Mouse (Mus musculus) ES-Bruce4 (cell line): ENCODE results near the gene Tm7sf2. TPM values are rescaled to one million over a fixed set of nuclear protein-coding genes. Genes with fewer than 3 reads are reported as not detected.

Experiments used
- H3K27ac ChIP-seq: 2 replicates; pipeline ENCODE4 v1.5.1; 2012; ENCODE audit warnings: low read length, inconsistent platforms; ENCODE audit not compliant: insufficient read depth
- H3K27me3 ChIP-seq: 2 replicates; pipeline ENCODE4 v1.6.1; 2012; ENCODE audit warnings: mild to moderate bottlenecking, low read length, inconsistent platforms; ENCODE audit not compliant: control insufficient read depth, poor library complexity, insufficient read depth, severe bottlenecking
- H3K36me3 ChIP-seq: 2 replicates; pipeline ENCODE4 v1.6.1; 2012; ENCODE audit warnings: inconsistent platforms, mild to moderate bottlenecking, low read length, moderate library complexity; ENCODE audit not compliant: control insufficient read depth, poor library complexity, insufficient read depth, severe bottlenecking
- H3K4me1 ChIP-seq: one replicate; pipeline ENCODE4 v1.8.1; 2011; ENCODE audit warnings: low read length; ENCODE audit not compliant: control insufficient read depth, insufficient read depth
- H3K4me3 ChIP-seq: 2 replicates; pipeline ENCODE4 v1.5.1; 2011; ENCODE audit warnings: low read depth, mild to moderate bottlenecking, low read length
- H3K9ac ChIP-seq: 2 replicates; pipeline ENCODE4 v1.6.1; 2012; ENCODE audit warnings: low read depth, mild to moderate bottlenecking, inconsistent platforms; ENCODE audit not compliant: poor library complexity, severe bottlenecking
- H3K9me3 ChIP-seq: replicated peaks from 2 replicates; pipeline ENCODE4 v1.6.1; 2012; ENCODE audit warnings: mild to moderate bottlenecking, low read length, inconsistent platforms; ENCODE audit not compliant: control insufficient read depth, poor library complexity, insufficient read depth, severe bottlenecking
- CTCF ChIP-seq: IDR thresholded peaks from one replicate; pipeline ENCODE4 v1.8.1; 2011; ENCODE audit warnings: low read depth, low read length
- EP300 ChIP-seq: IDR thresholded peaks from 2 replicates; pipeline ENCODE4 v1.6.1; 2011; ENCODE audit warnings: low read depth, low read length; ENCODE audit not compliant: insufficient read depth
- POLR2A ChIP-seq: IDR thresholded peaks from one replicate; pipeline ENCODE4 v1.8.1; 2011; ENCODE audit warnings: low read length; ENCODE audit not compliant: insufficient read depth
- polyA plus RNA-seq: library from polyadenylated mRNA; stranded (reverse); fragments of >200 nt; gene quantifications from 2 replicates; pipeline ENCODE4 v1.2.4, GENCODE M21; 2011; ENCODE audit warnings: low read depth; ENCODE audit not compliant: missing spikeins, insufficient read depth, insufficient read length

The Tm7sf2 gene
- polyA plus RNA-seq, 1 experiment, result 19.1 TPM

DNA sequence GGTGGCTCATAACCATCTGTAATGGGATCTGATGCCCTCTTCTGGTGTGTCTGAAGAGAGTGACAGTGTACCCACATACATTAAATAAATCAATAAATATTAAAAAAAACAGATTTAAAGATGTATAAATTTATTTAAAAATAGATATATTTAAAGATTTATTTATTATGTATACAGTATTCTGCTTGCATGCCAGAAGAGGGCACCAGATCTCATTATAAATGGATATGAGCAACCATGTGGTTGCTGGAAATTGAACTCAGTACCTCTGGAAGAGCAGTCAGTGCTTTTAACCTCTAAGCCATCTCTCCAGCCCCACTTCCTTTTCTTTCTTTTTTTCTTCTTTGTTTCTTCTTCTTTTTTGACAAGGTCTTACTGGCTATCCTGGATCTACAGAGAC, 28.2 kb downstream of the Tm7sf2 start:
- TF ChIP-seq CTCF (no peak), POLR2A (no peak), EP300 (no peak)
- H3K36me3 ChIP-seq, result no peaks in the 10 kb centered on the region
- H3K27me3 ChIP-seq, result no peaks in the 10 kb centered on the region
- H3K27ac ChIP-seq, result no peak overlapping the region
- H3K4me1 ChIP-seq, result no peaks in the 10 kb centered on the region
- H3K9me3 ChIP-seq, result no peaks in the 10 kb centered on the region
- H3K4me3 ChIP-seq, result no peak overlapping the region
- no peak overlapping the region for H3K9ac ChIP-seq

GRCm38 (mm10) chr19:6038326-6038725, 29.8 kb downstream of the Tm7sf2 start:
- TF ChIP-seq CTCF (no peak), POLR2A (no peak), EP300 (no peak)

DNA sequence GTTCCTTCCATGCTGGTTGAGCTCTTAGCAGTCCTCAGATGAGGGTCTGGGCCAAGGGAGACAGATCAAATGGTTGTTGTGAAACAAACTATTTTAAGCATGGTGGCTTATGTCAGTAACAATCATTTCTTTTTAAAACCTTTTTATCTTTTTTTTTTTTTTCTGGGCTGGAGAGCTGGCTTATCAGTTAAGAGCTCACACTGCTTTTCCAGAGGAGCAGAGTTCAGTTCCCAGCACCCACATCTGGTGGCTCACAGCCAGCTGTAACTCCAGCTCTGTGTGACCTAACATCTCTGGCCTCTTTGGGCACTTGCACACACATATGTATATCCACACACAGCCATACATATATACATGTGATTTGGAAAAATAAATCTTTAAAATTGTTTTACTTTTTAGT, 30.5 kb downstream of the Tm7sf2 start:
- no peaks in the 10 kb centered on the region for H3K9me3 ChIP-seq
- no peaks in the 10 kb centered on the region for H3K36me3 ChIP-seq
- H3K27ac ChIP-seq, result no peak overlapping the region
- no peak for TF ChIP-seq POLR2A
- no peak for TF ChIP-seq EP300
- no peak for TF ChIP-seq CTCF
- H3K4me3 ChIP-seq, result no peak overlapping the region
- H3K9ac ChIP-seq, result no peak overlapping the region
- H3K4me1 ChIP-seq, result no peaks in the 10 kb centered on the region
- no peaks in the 10 kb centered on the region for H3K27me3 ChIP-seq

More at GRCm38 (mm10) chr19:6038326-6038725, 29.8 kb downstream of the Tm7sf2 start:
- Histone ChIP-seq H3K27ac (no peak overlapping the region), H3K9ac (no peak overlapping the region), H3K4me3 (no peak overlapping the region), H3K4me1 (no peaks in the 10 kb centered on the region), H3K36me3 (no peaks in the 10 kb centered on the region), H3K9me3 (no peaks in the 10 kb centered on the region), H3K27me3 (no peaks in the 10 kb centered on the region)

GRCm38 (mm10) chr19:6035966-6036585, 32.1 kb downstream of the Tm7sf2 start:
- Histone ChIP-seq H3K27ac (no peak overlapping the region), H3K27me3 (no peaks in the 10 kb centered on the region), H3K4me3 (no peak overlapping the region), H3K36me3 (no peaks in the 10 kb centered on the region), H3K9ac (no peak overlapping the region), H3K9me3 (no peaks in the 10 kb centered on the region), H3K4me1 (no peaks in the 10 kb centered on the region)
- TF ChIP-seq EP300 (no peak), POLR2A (no peak), CTCF (no peak)

DNA sequence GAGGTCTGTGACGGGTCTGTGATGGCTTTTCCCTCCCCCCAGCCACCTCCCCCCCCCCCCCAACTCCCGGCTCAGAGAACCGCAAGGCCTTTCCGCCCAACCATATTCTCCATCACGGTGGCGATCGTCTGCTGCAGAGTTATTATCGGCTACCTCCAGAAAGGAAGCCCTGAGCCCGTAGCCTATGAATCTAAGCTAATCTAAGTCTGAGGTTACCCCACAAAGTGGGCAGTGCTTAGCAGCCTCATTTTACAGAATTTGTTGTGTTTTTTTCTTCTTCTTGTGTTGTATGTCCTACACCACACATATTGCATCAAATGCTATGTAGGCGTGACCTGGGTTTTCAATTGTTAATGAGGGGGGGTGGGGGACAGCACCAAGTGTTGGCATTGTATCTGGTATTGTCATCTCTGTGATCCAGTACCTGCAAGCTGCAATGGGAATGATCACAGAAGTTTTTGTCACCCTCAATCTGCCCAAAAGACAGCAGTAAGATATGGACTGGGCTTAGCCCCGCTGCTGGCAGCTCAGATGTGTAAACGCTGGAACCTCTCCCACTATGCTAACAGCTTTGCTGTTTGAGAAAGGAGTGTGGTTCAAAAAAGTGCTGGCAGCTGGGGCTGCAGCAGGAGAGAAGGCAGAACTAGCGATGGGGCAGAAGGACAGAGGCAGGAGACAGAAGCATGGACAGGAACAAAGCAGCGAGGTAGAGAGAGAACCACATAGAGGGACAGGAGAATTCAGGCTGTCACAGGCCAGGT, 37.5 kb downstream of the Tm7sf2 start:
- TF ChIP-seq POLR2A (no peak), CTCF (no peak), EP300 (no peak)
- Histone ChIP-seq H3K36me3 (no peaks in the 10 kb centered on the region), H3K9ac (0 out of 2 replicates have a peak overlapping the region, but pooled peaks have one; percentile 16), H3K27ac (no peak overlapping the region), H3K4me1 (no peaks in the 10 kb centered on the region), H3K27me3 (no peaks in the 10 kb centered on the region), H3K9me3 (no peaks in the 10 kb centered on the region), H3K4me3 (no peak overlapping the region)

DNA sequence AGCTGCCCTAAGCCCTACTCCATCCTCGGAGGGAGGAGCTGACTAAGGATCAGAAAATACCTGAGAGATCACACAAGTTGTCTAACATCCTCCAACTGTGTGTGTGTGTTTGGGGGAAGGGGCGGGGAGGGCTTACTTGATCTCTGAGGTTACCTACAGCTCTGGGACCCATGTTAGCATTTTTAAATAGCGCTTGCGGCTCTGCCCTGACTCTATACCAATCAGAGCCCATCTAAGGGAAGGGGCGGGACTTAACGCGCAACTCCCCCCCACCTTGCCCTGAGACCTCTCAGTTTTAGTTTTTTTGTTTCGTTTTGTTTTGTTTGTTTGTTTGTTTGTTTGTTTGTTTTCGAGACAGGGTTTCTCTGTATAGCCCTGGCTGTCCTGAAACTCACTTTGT, 38.7 kb downstream of the Tm7sf2 start:
- TF ChIP-seq POLR2A, result no peak
- no peak for TF ChIP-seq CTCF
- TF ChIP-seq EP300, result no peak

More for the DNA sequence above, 38.7 kb downstream of the Tm7sf2 start:
- Histone ChIP-seq H3K9me3 (no peaks in the 10 kb centered on the region), H3K4me3 (no peak overlapping the region), H3K36me3 (no peaks in the 10 kb centered on the region), H3K9ac (no peak overlapping the region), H3K27ac (no peak overlapping the region), H3K27me3 (no peaks in the 10 kb centered on the region), H3K4me1 (no peaks in the 10 kb centered on the region)
